Mouse (Mus musculus) ES-Bruce4 (cell line): ENCODE measurements around the gene Rfc5. TPM values are rescaled to one million over a fixed set of nuclear protein-coding genes. Genes with fewer than 3 reads are reported as not detected.

ENCODE experiments used
- H3K27ac ChIP-seq: 2 replicates; pipeline ENCODE4 v1.5.1; 2012; ENCODE audit warnings: low read length, inconsistent platforms; ENCODE audit not compliant: insufficient read depth
- H3K27me3 ChIP-seq: 2 replicates; pipeline ENCODE4 v1.6.1; 2012; ENCODE audit warnings: mild to moderate bottlenecking, low read length, inconsistent platforms; ENCODE audit not compliant: control insufficient read depth, poor library complexity, insufficient read depth, severe bottlenecking
- H3K36me3 ChIP-seq: 2 replicates; pipeline ENCODE4 v1.6.1; 2012; ENCODE audit warnings: inconsistent platforms, mild to moderate bottlenecking, low read length, moderate library complexity; ENCODE audit not compliant: control insufficient read depth, poor library complexity, insufficient read depth, severe bottlenecking
- H3K4me1 ChIP-seq: one replicate; pipeline ENCODE4 v1.8.1; 2011; ENCODE audit warnings: low read length; ENCODE audit not compliant: control insufficient read depth, insufficient read depth
- H3K4me3 ChIP-seq: 2 replicates; pipeline ENCODE4 v1.5.1; 2011; ENCODE audit warnings: low read depth, mild to moderate bottlenecking, low read length
- H3K9ac ChIP-seq: 2 replicates; pipeline ENCODE4 v1.6.1; 2012; ENCODE audit warnings: low read depth, mild to moderate bottlenecking, inconsistent platforms; ENCODE audit not compliant: poor library complexity, severe bottlenecking
- H3K9me3 ChIP-seq: replicated peaks from 2 replicates; pipeline ENCODE4 v1.6.1; 2012; ENCODE audit warnings: mild to moderate bottlenecking, low read length, inconsistent platforms; ENCODE audit not compliant: control insufficient read depth, poor library complexity, insufficient read depth, severe bottlenecking
- CTCF ChIP-seq: IDR thresholded peaks from one replicate; pipeline ENCODE4 v1.8.1; 2011; ENCODE audit warnings: low read depth, low read length
- EP300 ChIP-seq: IDR thresholded peaks from 2 replicates; pipeline ENCODE4 v1.6.1; 2011; ENCODE audit warnings: low read depth, low read length; ENCODE audit not compliant: insufficient read depth
- POLR2A ChIP-seq: IDR thresholded peaks from one replicate; pipeline ENCODE4 v1.8.1; 2011; ENCODE audit warnings: low read length; ENCODE audit not compliant: insufficient read depth
- polyA plus RNA-seq: library from polyadenylated mRNA; stranded (reverse); fragments of >200 nt; gene quantifications from 2 replicates; pipeline ENCODE4 v1.2.4, GENCODE M21; 2011; ENCODE audit warnings: low read depth; ENCODE audit not compliant: missing spikeins, insufficient read depth, insufficient read length

Gene Rfc5
- polyA plus RNA-seq, 1 experiment: 158 TPM

- H3K36me3 ChIP-seq: peaks cover 9% of the 10 kb centered on the region
- H3K9me3 ChIP-seq: no peaks in the 10 kb centered on the region
- TF ChIP-seq CTCF: no peak
- no peak for TF ChIP-seq POLR2A
- TF ChIP-seq EP300: 0 out of 2 replicates have a peak, but pooled peaks have one; percentile 63
- peak overlapping the region; percentile 93 for H3K27ac ChIP-seq
- peaks cover 19% of the 10 kb centered on the region for H3K4me1 ChIP-seq
- H3K4me3 ChIP-seq: peak overlapping the region; percentile 65
- H3K9ac ChIP-seq: peak overlapping the region; percentile 57
- no peaks in the 10 kb centered on the region for H3K27me3 ChIP-seq
Observed at GRCm38 (mm10) chr5:117360631-117361541, 28.0 kb downstream of the Rfc5 start.

- Histone ChIP-seq H3K4me3 (peak overlapping the region; percentile 12), H3K9me3 (no peaks in the 10 kb centered on the region), H3K4me1 (peaks cover 15% of the 10 kb centered on the region), H3K27me3 (no peaks in the 10 kb centered on the region), H3K9ac (peak overlapping the region; percentile 46), H3K36me3 (peaks cover 5% of the 10 kb centered on the region; the same call in 1 of the 2 replicates), H3K27ac (peak overlapping the region; percentile 93)
- TF ChIP-seq EP300 (no peak), CTCF (no peak), POLR2A (no peak)
Observed at GRCm38 (mm10) chr5:117360228-117360515, 28.7 kb downstream of the Rfc5 start.

DNA sequence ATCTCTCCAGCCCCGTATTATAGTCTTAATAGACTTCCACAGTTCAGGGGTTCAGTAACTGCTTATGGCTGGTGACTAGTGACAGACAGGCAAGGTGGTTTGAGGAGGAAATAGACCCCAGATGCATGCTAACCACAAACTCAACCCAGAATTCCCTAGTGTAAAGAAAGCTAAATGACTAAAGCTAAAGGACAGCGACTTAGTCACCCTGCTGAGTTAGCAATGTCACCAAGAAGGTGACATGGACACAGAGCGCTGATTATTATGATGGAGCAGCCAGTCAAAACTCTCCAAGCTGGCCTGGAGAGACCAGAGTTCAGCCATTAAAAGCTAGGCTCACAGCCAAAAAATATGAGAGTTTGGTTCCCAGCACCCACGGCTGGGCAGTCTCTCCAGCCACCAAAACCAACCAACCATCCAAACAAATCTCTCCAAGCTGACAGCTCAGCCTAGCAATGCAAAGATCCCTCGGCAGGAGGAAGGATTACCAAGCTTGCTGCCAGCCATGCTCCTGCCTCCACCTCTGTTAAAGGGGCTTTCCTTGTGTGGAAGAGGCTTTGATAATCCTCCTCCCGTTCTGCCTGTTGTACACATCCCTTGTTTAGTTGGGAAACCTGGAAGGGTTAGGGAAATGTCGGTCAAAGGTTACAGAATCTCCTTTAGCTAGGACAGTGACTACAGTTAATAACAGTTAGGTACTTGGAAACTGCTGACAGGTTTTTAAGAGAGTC is 29.2 kb downstream of the Rfc5 start:
- Histone ChIP-seq H3K36me3 (0 out of 2 replicates have a peak, but pooled peaks cover 3% of the 10 kb centered on the region), H3K27me3 (no peaks in the 10 kb centered on the region), H3K4me3 (peak overlapping the region; percentile 12; the same call in 1 of the 2 replicates), H3K27ac (peak overlapping the region; percentile 93), H3K9me3 (no peaks in the 10 kb centered on the region), H3K9ac (peak overlapping the region; percentile 46), H3K4me1 (peaks cover 12% of the 10 kb centered on the region)
- TF ChIP-seq POLR2A (no peak), CTCF (no peak), EP300 (no peak)

GRCm38 (mm10) chr5:117358725-117359124 is 30.1 kb downstream of the Rfc5 start:
- no peaks in the 10 kb centered on the region for H3K27me3 ChIP-seq
- H3K4me3 ChIP-seq: peak overlapping the region; percentile 57
- peak overlapping the region; percentile 96 for H3K9ac ChIP-seq
- H3K36me3 ChIP-seq: 0 out of 2 replicates have a peak, but pooled peaks cover 1% of the 10 kb centered on the region
- TF ChIP-seq POLR2A (no peak), EP300 (peak; percentile 53; the same call in 1 of the 2 replicates), CTCF (peak; percentile 86)
- no peak overlapping the region; the same call in 1 of the 2 replicates for H3K27ac ChIP-seq
- H3K4me1 ChIP-seq: peaks cover 6% of the 10 kb centered on the region
- H3K9me3 ChIP-seq: no peaks in the 10 kb centered on the region

DNA sequence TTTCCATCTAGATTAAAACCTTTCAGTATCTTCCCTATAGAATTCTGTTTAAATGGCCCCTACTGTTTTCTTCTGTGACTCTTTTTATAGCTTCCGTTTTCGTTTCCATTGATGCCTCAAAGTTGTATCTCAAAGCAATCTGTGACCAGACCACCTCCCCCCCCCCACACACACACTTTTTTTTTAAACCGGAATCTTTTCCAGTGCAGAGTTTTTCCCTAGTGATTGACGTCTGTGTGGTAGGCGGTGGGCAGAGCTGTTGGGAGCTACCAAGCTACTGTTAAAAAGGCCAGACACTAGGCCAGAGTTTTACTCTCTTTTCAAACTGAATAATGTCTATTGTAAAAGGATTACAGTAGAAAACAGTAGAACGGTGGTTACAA is 30.6 kb downstream of the Rfc5 start:
- H3K4me1 ChIP-seq: peaks cover 6% of the 10 kb centered on the region
- no peaks in the 10 kb centered on the region for H3K9me3 ChIP-seq
- H3K4me3 ChIP-seq: peak overlapping the region; percentile 69
- peak overlapping the region; percentile 96 for H3K9ac ChIP-seq
- peak overlapping the region; percentile 4 for H3K27ac ChIP-seq
- no peak for TF ChIP-seq POLR2A
- no peak for TF ChIP-seq EP300
- TF ChIP-seq CTCF: no peak
- H3K27me3 ChIP-seq: no peaks in the 10 kb centered on the region
- H3K36me3 ChIP-seq: no peaks in the 10 kb centered on the region
